Comparison of ENCODE assay signal across 8 mouse cellular contexts in genomic region chr2:93199531-93199974, GRCm38 (mm10). TPM values are rescaled to one million over a fixed set of nuclear protein-coding genes. Genes with fewer than 3 reads are reported as not detected.
DNase-seq lines count a peak whose midpoint lies in the region; ATAC-seq and TF ChIP-seq lines count a peak whose summit lies in the region.

No protein-coding gene starts in this region.

- H3K27ac ChIP-seq in embryonic facial prominence, embryonic 14.5 days (replicated peaks; ENCODE audit: low read depth, low read length) = no peak overlapping the region
- H3K27ac ChIP-seq in heart, embryonic 15.5 days = peak overlapping the region; percentile 41; the same call in 1 of the 2 replicates
- no peak overlapping the region for H3K27ac ChIP-seq in kidney, embryonic 16.5 days (ENCODE audit: low read length)
- H3K27ac ChIP-seq in spleen, adult 2 months (ENCODE audit: insufficient read depth, low read length) = no peak overlapping the region

- TF ChIP-seq CTCF in spleen, adult 2 months (IDR thresholded peaks at IDR 0.05; ENCODE audit: extremely low read depth, insufficient read depth, insufficient read length, insufficient replicate concordance) = peak; percentile 93; the same call in 1 of the 2 replicates

- ATAC-seq in embryonic facial prominence, embryonic 14.5 days (ENCODE audit: low read depth) = peak; percentile 16; the same call in 1 of the 2 replicates
- ATAC-seq in heart, embryonic 15.5 days (replicated peaks; ENCODE audit: insufficient number of reproducible peaks, insufficient read depth, low FRiP score, low read depth) = peak; percentile 24
- peak; percentile 37 for ATAC-seq in kidney, embryonic 16.5 days (ENCODE audit: low FRiP score, low TSS enrichment)

- DNase-seq in layer of hippocampus, adult 11-12 months (ENCODE audit: low spot score) = peak; percentile 46
- no peak for DNase-seq in layer of hippocampus, adult 9-10 months (ENCODE audit: low spot score)
- DNase-seq in adrenal gland, postnatal 25 days = peak; percentile 57
- DNase-seq in embryonic facial prominence, embryonic 14.5 days (ENCODE audit: low spot score) = peak; percentile 49
- peak; percentile 67 for DNase-seq in lung, postnatal 25 days (ENCODE audit: low spot score)
- peak in 1 of 2 experiments; percentile 61 for DNase-seq in spleen, adult 2 months (ENCODE audit: low read depth in 1 of 2, low spot score in 2 of 2)

- no peaks in the 10 kb centered on the region for H3K4me1 ChIP-seq in embryonic facial prominence, embryonic 14.5 days (ENCODE audit: control insufficient read depth, insufficient read depth, low read length)
- peaks cover 19% of the 10 kb centered on the region for H3K4me1 ChIP-seq in heart, embryonic 15.5 days (replicated peaks)
- H3K4me1 ChIP-seq in kidney, embryonic 16.5 days (ENCODE audit: insufficient read depth, low read length) = peaks cover 20% of the 10 kb centered on the region
- H3K4me1 ChIP-seq in spleen, adult 2 months (ENCODE audit: control insufficient read depth, insufficient read depth, insufficient read length) = peaks cover 21% of the 10 kb centered on the region; the same call in 1 of the 2 replicates

- no peaks in the 10 kb centered on the region for H3K9me3 ChIP-seq in embryonic facial prominence, embryonic 14.5 days (ENCODE audit: control insufficient read depth, low read length)
- no peaks in the 10 kb centered on the region for H3K9me3 ChIP-seq in heart, embryonic 15.5 days (replicated peaks)
- no peaks in the 10 kb centered on the region for H3K9me3 ChIP-seq in kidney, embryonic 16.5 days (ENCODE audit: low read length)

- TF ChIP-seq POLR2A in spleen, adult 2 months (IDR thresholded peaks at IDR 0.05; ENCODE audit: low read depth, low read length) = no peak

- H3K4me3 ChIP-seq in embryonic facial prominence, embryonic 14.5 days (ENCODE audit: low read depth, low read length) = no peak overlapping the region
- H3K4me3 ChIP-seq in heart, embryonic 15.5 days = no peak overlapping the region
- H3K4me3 ChIP-seq in kidney, embryonic 16.5 days (ENCODE audit: low read length) = no peak overlapping the region
- no peak overlapping the region for H3K4me3 ChIP-seq in spleen, adult 2 months (ENCODE audit: extremely low read depth, insufficient read depth, insufficient read length)

- H3K4me2 ChIP-seq in embryonic facial prominence, embryonic 14.5 days (ENCODE audit: low read depth, low read length) = no peak overlapping the region
- no peak overlapping the region for H3K4me2 ChIP-seq in heart, embryonic 15.5 days
- no peak overlapping the region for H3K4me2 ChIP-seq in kidney, embryonic 16.5 days (replicated peaks; ENCODE audit: low read depth, low read length)

- no peaks in the 10 kb centered on the region for H3K27me3 ChIP-seq in embryonic facial prominence, embryonic 14.5 days (replicated peaks; ENCODE audit: control insufficient read depth, insufficient read depth, low read length)
- H3K27me3 ChIP-seq in heart, embryonic 15.5 days = 0 out of 2 replicates have a peak, but pooled peaks cover 4% of the 10 kb centered on the region
- H3K27me3 ChIP-seq in kidney, embryonic 16.5 days (ENCODE audit: insufficient read depth, low read length) = no peaks in the 10 kb centered on the region
- no peaks in the 10 kb centered on the region for H3K27me3 ChIP-seq in spleen, adult 2 months (ENCODE audit: control insufficient read depth, insufficient read depth, low read length)

- H3K9ac ChIP-seq in embryonic facial prominence, embryonic 14.5 days (ENCODE audit: low read depth, low read length) = no peak overlapping the region
- no peak overlapping the region for H3K9ac ChIP-seq in heart, embryonic 15.5 days
- no peak overlapping the region for H3K9ac ChIP-seq in kidney, embryonic 16.5 days (replicated peaks; ENCODE audit: low read length)

- H3K36me3 ChIP-seq in embryonic facial prominence, embryonic 14.5 days (ENCODE audit: control insufficient read depth, insufficient read depth, low read length) = peaks cover 4% of the 10 kb centered on the region; the same call in 1 of the 2 replicates
- H3K36me3 ChIP-seq in heart, embryonic 15.5 days = no peaks in the 10 kb centered on the region; the same call in 1 of the 2 replicates
- H3K36me3 ChIP-seq in kidney, embryonic 16.5 days (ENCODE audit: insufficient read depth, low read length) = peaks cover 26% of the 10 kb centered on the region; the same call in 1 of the 2 replicates
- H3K36me3 ChIP-seq in spleen, adult 2 months (ENCODE audit: control insufficient read depth, insufficient read depth, low read length) = peaks cover 18% of the 10 kb centered on the region

- WGBS in embryonic facial prominence, embryonic 14.5 days = 39% methylated on average over 13 of the region's 13 CpGs
- 27% methylated on average over 13 of the region's 13 CpGs for WGBS in heart, embryonic 15.5 days
- 24% methylated on average over 13 of the region's 13 CpGs for WGBS in kidney, embryonic 16.5 days
- 58% methylated on average over 13 of the region's 13 CpGs for WGBS in spleen, adult 2 months

RNA-seq across cellular contexts. Expression of gene Trp53i11, which starts 12.2 kb away (rescaled TPM):
- 52.6 and 75.8 TPM in 2 replicates for total RNA-seq in adrenal gland, postnatal 25 days (2021)
- polyA plus RNA-seq in embryonic facial prominence, embryonic 14.5 days (2014; fragmentation: Nextera tagmentation; extraction: Ambion mirVana) = 33.6 and 37.5 TPM in 2 replicates
- polyA plus RNA-seq in heart, embryonic 15.5 days (2015; fragmentation: Nextera tagmentation; extraction: Ambion mirVana) = 19.7 and 31.6 TPM in 2 replicates
- 36.5 and 48.8 TPM in 2 replicates for polyA plus RNA-seq in kidney, embryonic 16.5 days (2015; fragmentation: Nextera tagmentation; extraction: Ambion mirVana)
- polyA plus RNA-seq in spleen, adult 2 months (2012; rRNA removed) = 147 and 149 TPM in 2 replicates
